Mouse (Mus musculus): ENCODE measurements around the gene Adm2. TPM values are rescaled to one million over a fixed set of nuclear protein-coding genes. Genes with fewer than 3 reads are reported as not detected.

Adm2 gene
- polyA plus RNA-seq, 1 experiment from 2014 or later: 0.17 TPM

DNA sequence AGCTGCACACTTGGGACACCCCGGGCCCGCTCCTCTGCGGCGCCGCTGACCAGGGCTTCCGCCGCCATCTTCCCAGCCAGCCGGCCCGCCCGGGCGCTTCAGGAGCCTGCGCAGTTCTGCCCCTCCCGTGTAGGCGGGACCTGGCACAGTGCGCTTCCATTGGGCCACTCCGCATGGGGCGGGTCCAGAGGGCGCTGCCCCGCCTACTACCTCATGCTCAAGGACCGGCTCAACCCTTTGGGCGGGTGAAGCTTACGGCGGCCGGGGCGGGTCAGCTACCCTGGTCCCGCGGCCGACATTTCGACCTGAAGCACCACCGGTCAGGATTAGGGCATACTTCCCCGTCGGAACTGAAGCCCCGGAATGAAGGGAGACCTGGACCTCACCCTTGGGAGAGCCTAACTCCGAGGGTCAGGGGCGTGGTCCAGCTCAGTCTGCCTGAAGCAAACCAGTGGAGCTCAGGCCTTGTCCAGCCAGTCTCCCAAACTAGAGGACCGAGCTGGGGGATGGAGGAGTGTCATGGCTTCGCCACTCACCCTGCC lies 7.3 kb upstream of the Adm2 start, which contains the start of gene Sbf1:
Gene Sbf1, minus strand, starts transcription at position 122 of the 542 bp plus-strand sequence.
- peak; percentile 96 for DNase-seq (ENCODE audit: extremely low spot score, low spot score)

GRCm38 (mm10) chr15:89316146-89316545 lies 6.4 kb upstream of the Adm2 start:
- Histone ChIP-seq H3K4me3 (no peak overlapping the region; the same call in 1 of the 2 replicates), H3K27ac (no peak overlapping the region), H3K4me1 (peaks cover 33% of the 10 kb centered on the region), H3K9me3 (no peaks in the 10 kb centered on the region), H3K36me3 (replicated peaks) (no peaks in the 10 kb centered on the region), H3K27me3 (ENCODE audit: poor library complexity, severe bottlenecking) (0 out of 2 replicates have a peak, but pooled peaks cover 6% of the 10 kb centered on the region)
- DNase-seq (ENCODE audit: extremely low spot score, low spot score): no peak
- WGBS: 62% methylated on average over 11 of the region's 11 CpGs

More for the DNA sequence above, 7.3 kb upstream of the Adm2 start, which contains the start of gene Sbf1:
- H3K4me3 ChIP-seq: peak within 1 kb of the TSS; percentile 98
- H3K27me3 ChIP-seq (ENCODE audit: poor library complexity, severe bottlenecking): no peaks in the 10 kb centered on the region
- peaks cover 33% of the 10 kb centered on the region for H3K4me1 ChIP-seq
- under 1% methylated on average over 37 of the region's 37 CpGs for WGBS
- H3K27ac ChIP-seq: peak within 1 kb of the TSS; percentile 90
- H3K36me3 ChIP-seq (replicated peaks): no peaks in the 10 kb centered on the region
- H3K9me3 ChIP-seq: no peaks in the 10 kb centered on the region

- Histone ChIP-seq H3K27me3 (ENCODE audit: poor library complexity, severe bottlenecking) (peaks cover 34% of the 10 kb centered on the region), H3K9me3 (no peaks in the 10 kb centered on the region), H3K27ac (no peak overlapping the region), H3K4me1 (peaks cover 11% of the 10 kb centered on the region), H3K36me3 (replicated peaks) (no peaks in the 10 kb centered on the region), H3K4me3 (no peak overlapping the region)
- WGBS: 80% methylated on average over 8 of the region's 8 CpGs
- no peak for DNase-seq (ENCODE audit: extremely low spot score, low spot score)
Measured at GRCm38 (mm10) chr15:89321264-89321663, 1.3 kb upstream of the Adm2 start.

- H3K4me3 ChIP-seq: 0 out of 2 replicates have a peak overlapping the region, but pooled peaks have one; percentile 39
- peaks cover 34% of the 10 kb centered on the region for H3K27me3 ChIP-seq (ENCODE audit: poor library complexity, severe bottlenecking)
- no peak for DNase-seq (ENCODE audit: extremely low spot score, low spot score)
- H3K4me1 ChIP-seq: peaks cover 11% of the 10 kb centered on the region
- WGBS: 95% methylated on average over 4 of the region's 4 CpGs
- no peaks in the 10 kb centered on the region for H3K36me3 ChIP-seq (replicated peaks)
- no peak overlapping the region for H3K27ac ChIP-seq
- H3K9me3 ChIP-seq: no peaks in the 10 kb centered on the region
Measured at GRCm38 (mm10) chr15:89323656-89324055, 1.1 kb downstream of the Adm2 start.

- H3K4me1 ChIP-seq: peaks cover 11% of the 10 kb centered on the region
- H3K36me3 ChIP-seq (replicated peaks): no peaks in the 10 kb centered on the region
- WGBS: 69% methylated on average over 5 of the region's 5 CpGs
- H3K4me3 ChIP-seq: no peak overlapping the region
- H3K27ac ChIP-seq: no peak overlapping the region
- no peak for DNase-seq (ENCODE audit: extremely low spot score, low spot score)
- H3K27me3 ChIP-seq (ENCODE audit: poor library complexity, severe bottlenecking): peaks cover 27% of the 10 kb centered on the region
- no peaks in the 10 kb centered on the region for H3K9me3 ChIP-seq
Measured at GRCm38 (mm10) chr15:89326441-89326840, 3.9 kb downstream of the Adm2 start.

GRCm38 (mm10) chr15:89334271-89334670 lies 11.8 kb downstream of the Adm2 start, which contains the start of gene Miox:
Gene Miox, plus strand, starts transcription at chr15:89334398.
- WGBS: 93% methylated on average over 7 of the region's 7 CpGs
- no peak for DNase-seq (ENCODE audit: extremely low spot score, low spot score)
- Histone ChIP-seq H3K27ac (no peak within 1 kb of the TSS), H3K9me3 (no peaks in the 10 kb centered on the region), H3K4me3 (no peak within 1 kb of the TSS), H3K36me3 (replicated peaks) (no peaks in the 10 kb centered on the region), H3K27me3 (ENCODE audit: poor library complexity, severe bottlenecking) (no peaks in the 10 kb centered on the region), H3K4me1 (no peaks in the 10 kb centered on the region)

GRCm38 (mm10) chr15:89334774-89335537 lies 12.4 kb downstream of the Adm2 start:
- DNase-seq (ENCODE audit: extremely low spot score, low spot score): no peak
- H3K36me3 ChIP-seq (replicated peaks): no peaks in the 10 kb centered on the region
- H3K27me3 ChIP-seq (ENCODE audit: poor library complexity, severe bottlenecking): no peaks in the 10 kb centered on the region
- H3K4me3 ChIP-seq: no peak overlapping the region
- H3K27ac ChIP-seq: no peak overlapping the region
- whole genome bisulfite sequencing: 88% methylated on average over 17 of the region's 17 CpGs
- no peaks in the 10 kb centered on the region for H3K9me3 ChIP-seq
- H3K4me1 ChIP-seq: no peaks in the 10 kb centered on the region

DNA sequence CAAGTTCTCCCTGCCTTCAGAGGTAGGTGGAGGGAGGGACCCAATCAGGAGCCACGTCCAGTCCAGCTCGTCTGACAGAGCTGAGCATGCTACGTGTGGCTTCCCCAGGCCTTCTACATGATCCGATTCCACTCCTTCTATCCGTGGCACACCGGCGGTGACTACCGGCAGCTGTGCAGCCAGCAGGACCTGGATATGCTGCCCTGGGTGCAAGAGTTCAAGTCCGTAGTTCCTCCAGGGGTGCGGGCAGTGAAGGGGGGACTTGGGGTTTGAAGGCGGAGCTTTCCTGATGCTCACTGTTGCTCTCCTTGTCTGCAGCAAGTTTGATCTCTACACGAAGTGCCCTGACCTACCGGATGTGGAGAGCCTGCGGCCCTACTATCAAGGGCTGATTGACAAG lies 13.9 kb downstream of the Adm2 start:
- Histone ChIP-seq H3K4me1 (no peaks in the 10 kb centered on the region), H3K36me3 (replicated peaks) (no peaks in the 10 kb centered on the region), H3K27me3 (ENCODE audit: poor library complexity, severe bottlenecking) (no peaks in the 10 kb centered on the region), H3K9me3 (no peaks in the 10 kb centered on the region), H3K27ac (no peak overlapping the region), H3K4me3 (no peak overlapping the region)
- no peak for DNase-seq (ENCODE audit: extremely low spot score, low spot score)
- 87% methylated on average over 14 of the region's 14 CpGs for WGBS

- DNase-seq (ENCODE audit: extremely low spot score, low spot score): no peak
- Histone ChIP-seq H3K27ac (no peak overlapping the region), H3K9me3 (no peaks in the 10 kb centered on the region), H3K4me1 (no peaks in the 10 kb centered on the region), H3K36me3 (replicated peaks) (no peaks in the 10 kb centered on the region), H3K27me3 (ENCODE audit: poor library complexity, severe bottlenecking) (no peaks in the 10 kb centered on the region), H3K4me3 (no peak overlapping the region)
- 92% methylated on average over 2 of the region's 2 CpGs for WGBS
Measured at GRCm38 (mm10) chr15:89339696-89340095, 17.2 kb downstream of the Adm2 start.

DNA sequence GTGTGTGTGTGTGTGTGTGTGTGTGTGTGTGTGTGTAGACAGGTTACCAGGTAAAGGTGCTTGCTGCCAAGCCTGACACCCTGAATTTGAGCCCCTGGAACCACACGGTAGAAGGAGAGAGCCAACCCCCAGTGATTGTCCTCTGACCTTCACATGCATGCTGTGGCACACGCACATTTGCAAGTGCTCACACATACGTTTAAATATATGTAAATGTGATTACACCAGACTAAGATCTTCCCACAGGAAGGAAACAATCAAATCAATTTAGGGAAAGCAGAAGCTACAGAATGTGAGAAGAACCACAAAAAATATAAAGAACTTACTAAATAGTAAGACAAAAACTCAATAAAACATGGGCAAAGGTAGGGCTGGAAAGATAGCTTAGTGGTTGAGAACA lies 17.6 kb downstream of the Adm2 start:
- Histone ChIP-seq H3K27ac (no peak overlapping the region), H3K27me3 (ENCODE audit: poor library complexity, severe bottlenecking) (no peaks in the 10 kb centered on the region), H3K36me3 (replicated peaks) (no peaks in the 10 kb centered on the region), H3K4me1 (no peaks in the 10 kb centered on the region), H3K9me3 (no peaks in the 10 kb centered on the region), H3K4me3 (no peak overlapping the region)
- 87% methylated on average over 3 of the region's 3 CpGs for WGBS
- no peak for DNase-seq (ENCODE audit: extremely low spot score, low spot score)

GRCm38 (mm10) chr15:89341678-89342077 lies 19.2 kb downstream of the Adm2 start:
- 51% methylated on average over 1 of the region's 1 CpGs for WGBS
- Histone ChIP-seq H3K27ac (no peak overlapping the region), H3K27me3 (ENCODE audit: poor library complexity, severe bottlenecking) (no peaks in the 10 kb centered on the region), H3K4me1 (no peaks in the 10 kb centered on the region), H3K9me3 (no peaks in the 10 kb centered on the region), H3K4me3 (no peak overlapping the region), H3K36me3 (replicated peaks) (no peaks in the 10 kb centered on the region)
- no peak for DNase-seq (ENCODE audit: extremely low spot score, low spot score)

GRCm38 (mm10) chr15:89343325-89343724 lies 20.8 kb downstream of the Adm2 start:
- WGBS: 93% methylated on average over 3 of the region's 3 CpGs
- no peaks in the 10 kb centered on the region for H3K27me3 ChIP-seq (ENCODE audit: poor library complexity, severe bottlenecking)
- no peak for DNase-seq (ENCODE audit: extremely low spot score, low spot score)
- no peak overlapping the region for H3K4me3 ChIP-seq
- H3K27ac ChIP-seq: no peak overlapping the region
- no peaks in the 10 kb centered on the region for H3K9me3 ChIP-seq
- H3K4me1 ChIP-seq: no peaks in the 10 kb centered on the region
- no peaks in the 10 kb centered on the region for H3K36me3 ChIP-seq (replicated peaks)

DNA sequence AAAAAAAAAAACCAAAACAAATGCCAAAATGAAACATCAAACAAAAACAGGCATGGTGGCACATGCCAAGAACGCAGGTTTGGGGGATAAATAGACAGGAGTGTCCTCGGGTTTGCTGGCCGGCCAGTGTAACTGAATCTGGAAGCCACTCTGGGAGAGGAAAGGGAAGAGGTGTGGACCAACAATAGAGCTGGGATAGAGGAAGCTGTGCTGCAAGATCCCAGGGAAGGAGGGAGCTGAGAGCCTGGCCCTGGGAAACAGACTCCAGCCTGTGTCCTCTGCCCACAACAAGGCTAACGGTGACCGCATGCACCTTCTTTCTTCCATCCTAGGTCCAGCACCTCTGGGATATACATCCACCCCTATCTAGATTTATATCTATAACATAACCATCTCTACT lies 27.9 kb downstream of the Adm2 start:
- Histone ChIP-seq H3K36me3 (replicated peaks) (peaks cover 49% of the 10 kb centered on the region), H3K4me3 (no peak overlapping the region), H3K9me3 (no peaks in the 10 kb centered on the region), H3K4me1 (peaks cover 18% of the 10 kb centered on the region), H3K27me3 (ENCODE audit: poor library complexity, severe bottlenecking) (no peaks in the 10 kb centered on the region), H3K27ac (no peak overlapping the region)
- DNase-seq (ENCODE audit: extremely low spot score, low spot score): no peak
- 91% methylated on average over 5 of the region's 5 CpGs for WGBS
